Mouse (Mus musculus) liver, postnatal 0 days (tissue): Measurements from ENCODE around the gene L3mbtl1.

ENCODE experiments used
- CTCF ChIP-seq: sonication (generic); IDR thresholded peaks from 2 replicates; pipeline ENCODE4 v1.5.1; 2016; ENCODE audit warnings: antibody characterized with exemption, low read depth
- EP300 ChIP-seq: IDR thresholded peaks from 2 replicates; pipeline ENCODE4 v1.6.1; 2016; ENCODE audit warnings: antibody characterized with exemption, low read depth, mild to moderate bottlenecking

DNA sequence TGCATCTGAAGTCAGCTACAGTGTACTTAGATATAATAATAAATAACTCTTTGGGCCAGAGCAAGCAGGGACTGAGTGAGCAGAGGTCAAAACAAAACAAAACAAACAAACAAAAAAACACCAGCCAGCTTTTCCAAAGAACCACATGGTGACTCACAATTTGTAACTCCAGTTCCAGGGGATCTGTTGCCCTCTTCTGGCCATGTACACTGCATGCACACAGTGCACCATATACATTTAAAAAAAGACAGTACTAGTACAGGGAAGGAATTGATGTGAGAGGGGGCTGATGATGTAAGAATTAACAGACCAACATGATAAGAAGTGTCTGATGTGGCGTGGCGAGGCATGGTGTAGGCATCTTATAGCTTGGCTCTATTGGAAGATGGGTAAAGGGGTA, 13.6 kb downstream of the L3mbtl1 start:
- peak; percentile 38 for TF ChIP-seq CTCF
- no peak for TF ChIP-seq EP300
